Mouse (Mus musculus) megakaryocyte, adult 5-6 weeks (primary cell): Measurements from ENCODE around the gene Exph5. TPM values are rescaled to one million over a fixed set of nuclear protein-coding genes. Genes with fewer than 3 reads are reported as not detected.
A peak's percentile ranks its signal among the peaks of the same experiment; 100 is the strongest.

ENCODE experiments used
- ATAC-seq: 2 replicates; pipeline ENCODE4 v1.8.0; 2016; ENCODE audit warnings: mild to moderate bottlenecking, inconsistent platforms; ENCODE audit not compliant: poor library complexity, severe bottlenecking
- total RNA-seq, 2 experiments: library from RNA; stranded (forward) in 1 of 2; stranded (reverse) in 1 of 2; fragments of 153-499, 151-499 nt in 1 of 2; fragments of 221-1000, 200-1000 nt in 1 of 2; gene quantifications; 2 replicates each; pipeline versions ENCODE4 v1.2.3 to v1.2.4; 2015 to 2017

Gene Exph5
- total RNA-seq, 2 experiments from 2014 or later, result 0.11 TPM; not detected in 1

GRCm38 (mm10) chr9:53353161-53353560 lies 51.7 kb downstream of the Exph5 start:
- no peak for ATAC-seq

GRCm38 (mm10) chr9:53356219-53357155 lies 55.0 kb downstream of the Exph5 start:
- ATAC-seq, result peak; percentile 38; the same call in 1 of the 2 replicates

- no peak for ATAC-seq
Measured at GRCm38 (mm10) chr9:53371339-53371738, 69.9 kb downstream of the Exph5 start.

- no peak for ATAC-seq
Measured at GRCm38 (mm10) chr9:53375907-53376306, 74.4 kb downstream of the Exph5 start.

- peak; percentile 72 for ATAC-seq
Measured at GRCm38 (mm10) chr9:53376820-53377219, 75.3 kb downstream of the Exph5 start.

GRCm38 (mm10) chr9:53377597-53377996 lies 76.1 kb downstream of the Exph5 start:
- ATAC-seq, result no peak

GRCm38 (mm10) chr9:53378171-53378570 lies 76.7 kb downstream of the Exph5 start:
- ATAC-seq, result no peak

GRCm38 (mm10) chr9:53380595-53380994 lies 79.1 kb downstream of the Exph5 start:
- ATAC-seq, result no peak

GRCm38 (mm10) chr9:53381113-53381615 lies 79.7 kb downstream of the Exph5 start:
- ATAC-seq, result no peak

- ATAC-seq, result peak; percentile 79
Measured at GRCm38 (mm10) chr9:53383951-53384866, 82.7 kb downstream of the Exph5 start, which contains the start of gene Kdelc2. Kdelc2 (plus strand) TSS chr9:53384025.

- no peak for ATAC-seq
Measured at GRCm38 (mm10) chr9:53384873-53385272, 83.4 kb downstream of the Exph5 start.

- no peak for ATAC-seq
Measured at GRCm38 (mm10) chr9:53387431-53387830, 86.0 kb downstream of the Exph5 start.

GRCm38 (mm10) chr9:53389109-53389508 lies 87.6 kb downstream of the Exph5 start:
- no peak for ATAC-seq

- no peak for ATAC-seq
Measured at GRCm38 (mm10) chr9:53390136-53390535, 88.7 kb downstream of the Exph5 start.

GRCm38 (mm10) chr9:53397685-53398387 lies 96.4 kb downstream of the Exph5 start:
- ATAC-seq, result no peak

- ATAC-seq, result peak; percentile 95
Measured at GRCm38 (mm10) chr9:53398388-53398700, 96.9 kb downstream of the Exph5 start.

GRCm38 (mm10) chr9:53399537-53399936 lies 98.1 kb downstream of the Exph5 start:
- ATAC-seq, result no peak

- ATAC-seq, result no peak
Measured at GRCm38 (mm10) chr9:53400696-53401095, 99.2 kb downstream of the Exph5 start.

GRCm38 (mm10) chr9:53401146-53401545 lies 99.7 kb downstream of the Exph5 start:
- ATAC-seq, result no peak

- ATAC-seq, result no peak
Measured at GRCm38 (mm10) chr9:53402291-53402711, 100.8 kb downstream of the Exph5 start, which contains the start of gene 4930550C14Rik. 4930550C14Rik (plus strand) TSS chr9:53402325.
